Comparison of ENCODE assay signal across 13 mouse cellular contexts in the genomic region with DNA sequence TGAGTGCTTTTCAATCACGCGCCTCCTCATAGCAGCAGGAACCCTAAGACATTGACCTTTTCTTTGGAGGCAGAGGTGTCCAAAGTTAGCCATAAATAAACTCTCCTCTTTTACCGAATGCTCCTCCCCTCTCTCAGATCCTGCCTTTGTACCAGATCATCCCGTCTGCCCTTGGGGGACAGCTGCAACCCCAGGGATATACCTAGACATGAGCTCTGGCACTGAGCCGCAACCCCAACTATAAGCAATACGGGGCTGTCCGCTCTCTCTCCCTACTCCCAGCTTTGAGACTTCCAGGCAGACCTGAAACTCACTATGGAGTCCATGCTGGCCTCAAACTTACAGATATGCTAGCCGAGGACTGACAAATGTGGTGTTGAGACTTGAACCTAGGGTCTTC.
"Had no signal": no experiment of that assay in that cellular context is flagged by ENCODE, and none has a peak within 500 bp of the region (broad histone marks: within the 10 kb centered on the region; RNA-seq: fewer than 3 reads in every experiment).

No protein-coding gene starts in this region.

- H3K27me3 ChIP-seq: lung, embryonic 15.5 days; midbrain, embryonic 12.5 days; neural tube, embryonic 13.5 days; stomach, embryonic 15.5 days had no signal

- DNase-seq: kidney, adult 11 months; kidney, adult 9 months; kidney, postnatal 14 days; liver, postnatal 0 days; right cerebral cortex, postnatal 14 days; thymus, adult 2 months; thymus, postnatal 25 days had no signal

- ATAC-seq: liver, postnatal 0 days; midbrain, embryonic 16.5 days had no signal

- H3K27ac ChIP-seq: left cerebral cortex, adult 2 months; midbrain, embryonic 12.5 days had no signal

- H3K4me3 ChIP-seq: left cerebral cortex, adult 2 months; midbrain, embryonic 12.5 days had no signal

- H3K9ac ChIP-seq: midbrain, embryonic 12.5 days; neural tube, embryonic 13.5 days had no signal

- H3K9me3 ChIP-seq: lung, embryonic 15.5 days; midbrain, embryonic 12.5 days; neural tube, embryonic 13.5 days; stomach, embryonic 15.5 days had no signal
